Mouse (Mus musculus) ES-E14 (cell line): ENCODE data around the gene Traf3ip1. TPM values are rescaled to one million over a fixed set of nuclear protein-coding genes. Genes with fewer than 3 reads are reported as not detected.

Source experiments
- DNase-seq: peaks from one replicate; pipeline ENCODE4 v3.0.0-alpha.2; 2013; ENCODE audit warnings: low read depth, low spot score
- H3K27ac ChIP-seq: 2 replicates; pipeline ENCODE4 v1.5.1; 2012; ENCODE audit warnings: low read depth, mild to moderate bottlenecking, low read length, moderate library complexity, mixed read lengths; ENCODE audit not compliant: poor library complexity, insufficient read depth, severe bottlenecking
- H3K36me3 ChIP-seq: 2 replicates; pipeline ENCODE4 v1.6.1; 2012; ENCODE audit warnings: mild to moderate bottlenecking, low read length, moderate library complexity, mixed read lengths; ENCODE audit not compliant: control insufficient read depth, poor library complexity, insufficient read depth, severe bottlenecking
- H3K4me1 ChIP-seq, 2 experiments: fragments of 150-350 bp in 1 of 2; sonication (generic) in 1 of 2; 2 replicates each; pipeline ENCODE4 v1.6.1; 2012; ENCODE audit warnings: low read length in 2 of 2, mild to moderate bottlenecking in 1 of 2, mixed read lengths in 1 of 2; ENCODE audit not compliant: control insufficient read depth in 2 of 2, insufficient read depth in 2 of 2, poor library complexity in 1 of 2
- H3K4me3 ChIP-seq, 2 experiments: fragments of 150-350 bp in 1 of 2; sonication (generic) in 1 of 2; 2 replicates each; pipeline ENCODE4 v1.5.1; 2012; ENCODE audit warnings: low read length in 2 of 2, low read depth in 1 of 2, mild to moderate bottlenecking in 1 of 2, mixed read lengths in 1 of 2; ENCODE audit not compliant: insufficient read depth in 1 of 2, poor library complexity in 1 of 2, severe bottlenecking in 1 of 2
- H3K9ac ChIP-seq: 2 replicates; pipeline ENCODE4 v1.6.1; 2012; ENCODE audit warnings: low read depth, mild to moderate bottlenecking, low read length, mixed read lengths; ENCODE audit not compliant: poor library complexity, insufficient read depth, severe bottlenecking
- H3K9me3 ChIP-seq: fragments of 150-350 bp; sonication (generic); 2 replicates; pipeline ENCODE4 v1.6.1; 2012; ENCODE audit warnings: low read depth, mild to moderate bottlenecking, low read length; ENCODE audit not compliant: control insufficient read depth, insufficient read depth
- CHD2 ChIP-seq: IDR thresholded peaks from 2 replicates; pipeline ENCODE4 v1.6.1; 2014; ENCODE audit warnings: mild to moderate bottlenecking, low read depth, low read length, inconsistent platforms
- HCFC1 ChIP-seq: IDR thresholded peaks from 2 replicates; pipeline ENCODE4 v1.6.1; 2012; ENCODE audit warnings: low read length, inconsistent platforms, borderline replicate concordance; ENCODE audit not compliant: insufficient read depth
- MAFK ChIP-seq: IDR thresholded peaks from 2 replicates; pipeline ENCODE4 v1.6.1; 2014; ENCODE audit warnings: mild to moderate bottlenecking, low read depth, low read length, inconsistent platforms; ENCODE audit not compliant: insufficient read depth
- ZC3H11A ChIP-seq: IDR thresholded peaks from 2 replicates; pipeline ENCODE4 v1.6.1; 2012; ENCODE audit warnings: low read depth, mild to moderate bottlenecking, inconsistent platforms, low read length, borderline replicate concordance
- ZNF384 ChIP-seq: IDR thresholded peaks from 2 replicates; pipeline ENCODE4 v1.6.1; 2012; ENCODE audit warnings: low read depth, low read length, inconsistent platforms
- in situ Hi-C, 2 experiments: fragments of 600-800 bp; cut with MboI; formaldehyde crosslinking; loops; one replicate each; pipeline ENCODE4 v1.15.1; 2025; ENCODE audit warnings: low sequenced_read_pairs in 2 of 2, inconsistent platforms in 1 of 2; ENCODE audit not compliant: unreplicated experiment in 2 of 2
- total RNA-seq: library from RNA; depleted of rRNA; stranded (reverse); fragments of 300-350 nt; gene quantifications from 2 replicates; pipeline ENCODE4 v1.2.3, GENCODE M21; 2012

Gene Traf3ip1
- total RNA-seq, 1 experiment = 7.9 TPM

DNA sequence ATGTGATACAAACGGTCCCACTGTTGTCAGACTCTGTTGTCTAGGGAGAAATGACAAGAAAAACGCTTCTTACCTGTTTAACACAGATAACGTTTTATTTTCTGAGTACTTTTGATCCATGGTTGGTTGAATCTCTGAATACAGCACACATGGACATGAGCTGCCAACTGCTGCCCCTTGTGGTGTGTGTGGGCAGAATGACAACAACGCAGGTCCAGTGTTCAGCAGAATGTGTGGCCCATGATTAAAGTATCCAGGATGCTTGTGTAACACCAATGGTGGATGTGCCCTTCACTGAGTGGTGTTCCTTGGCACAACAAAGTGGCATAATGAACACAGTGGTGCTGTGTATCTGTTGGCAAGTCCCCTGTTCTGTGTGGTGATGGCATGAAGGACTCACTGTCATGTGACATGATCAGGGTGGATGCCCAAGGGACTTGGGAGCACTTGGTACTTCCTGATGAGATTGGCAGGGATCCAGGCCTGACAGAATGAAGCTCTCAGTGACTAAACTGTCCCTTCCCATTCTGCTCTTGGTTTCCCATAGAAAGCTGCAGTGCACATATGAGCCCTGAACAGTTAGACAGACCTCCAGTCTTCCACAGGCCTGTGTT is 68.6 kb downstream of the Traf3ip1 start:
- Histone ChIP-seq H3K4me1 (no peaks in the 10 kb centered on the region), H3K36me3 (no peaks in the 10 kb centered on the region), H3K27ac (no peak overlapping the region), H3K4me3 (no peak overlapping the region), H3K9ac (no peak overlapping the region), H3K9me3 (no peaks in the 10 kb centered on the region)
- TF ChIP-seq ZNF384 (no peak), ZC3H11A (no peak), HCFC1 (no peak), CHD2 (no peak), MAFK (no peak)
- DNase-seq = no peak
- in situ Hi-C loops = no loop called here

DNA sequence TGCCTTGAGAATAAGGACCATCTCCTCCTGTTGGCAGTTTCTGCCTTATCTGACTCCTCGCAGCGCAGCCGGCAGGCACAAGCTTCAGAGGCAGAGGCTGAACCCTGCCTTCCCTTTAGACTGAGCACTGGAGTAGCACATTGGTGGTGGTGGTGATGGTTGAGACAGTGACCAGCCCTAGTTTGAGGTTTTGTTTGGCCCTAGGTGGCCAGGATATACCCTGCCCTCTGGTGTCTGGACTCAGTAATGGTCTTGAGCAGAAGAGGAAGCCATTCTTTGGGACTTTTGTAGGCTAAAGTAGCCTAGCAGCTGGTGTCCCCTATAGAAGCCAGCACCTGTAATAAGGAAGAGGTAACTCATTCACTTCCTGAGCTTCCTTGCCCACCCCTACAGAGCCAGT is 69.6 kb downstream of the Traf3ip1 start:
- H3K36me3 ChIP-seq = no peaks in the 10 kb centered on the region
- DNase-seq = no peak
- H3K9ac ChIP-seq = no peak overlapping the region
- no peak overlapping the region for H3K4me3 ChIP-seq
- in situ Hi-C loops = no loop called here
- H3K27ac ChIP-seq = no peak overlapping the region
- no peak for TF ChIP-seq HCFC1
- no peak for TF ChIP-seq ZNF384
- TF ChIP-seq ZC3H11A = no peak
- no peak for TF ChIP-seq CHD2
- no peak for TF ChIP-seq MAFK
- H3K9me3 ChIP-seq = no peaks in the 10 kb centered on the region
- H3K4me1 ChIP-seq = no peaks in the 10 kb centered on the region

DNA sequence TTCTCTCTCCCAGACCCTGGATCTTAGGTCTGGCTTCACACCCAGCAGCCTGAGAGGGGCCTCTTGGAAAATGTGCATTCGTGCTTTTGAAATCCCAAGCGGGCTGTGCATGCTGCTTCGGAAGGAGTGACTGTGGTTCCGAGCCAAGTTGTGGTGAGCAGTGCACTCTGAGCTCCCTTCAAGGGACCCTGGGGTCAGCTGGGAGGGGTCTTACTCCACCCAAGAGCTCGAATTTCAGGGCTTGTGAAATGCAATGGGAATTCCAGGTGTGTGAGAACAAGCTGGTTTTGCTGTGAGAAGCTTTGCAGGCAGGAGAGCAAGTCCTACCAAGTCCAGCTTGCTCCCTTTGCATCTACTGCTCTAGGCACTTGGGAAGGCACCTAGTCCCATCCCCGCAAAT is 70.2 kb downstream of the Traf3ip1 start:
- Histone ChIP-seq H3K36me3 (no peaks in the 10 kb centered on the region), H3K4me3 (no peak overlapping the region), H3K9ac (no peak overlapping the region), H3K9me3 (no peaks in the 10 kb centered on the region), H3K27ac (no peak overlapping the region), H3K4me1 (no peaks in the 10 kb centered on the region)
- in situ Hi-C loops = no loop called here
- no peak for DNase-seq
- TF ChIP-seq ZC3H11A = no peak
- no peak for TF ChIP-seq CHD2
- no peak for TF ChIP-seq ZNF384
- no peak for TF ChIP-seq HCFC1

DNA sequence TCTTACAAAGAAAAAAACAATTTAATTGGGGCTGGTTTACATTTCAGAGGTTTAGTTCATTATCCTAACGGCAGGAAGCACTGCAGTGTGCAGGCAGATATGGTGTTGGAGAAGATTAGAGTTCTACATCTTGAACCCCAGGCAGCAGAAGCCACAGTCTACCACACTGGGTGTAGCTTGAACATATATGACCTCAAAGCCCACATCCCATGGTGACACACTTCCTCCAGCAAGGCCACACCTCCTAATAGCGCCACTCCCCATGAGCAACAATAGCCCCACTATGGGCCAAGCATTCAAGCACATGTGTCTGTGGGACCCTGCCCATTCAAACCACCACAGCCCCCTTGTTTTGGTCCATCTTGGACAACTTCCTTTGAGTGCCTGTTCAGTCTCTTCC is 72.8 kb downstream of the Traf3ip1 start:
- no peak overlapping the region for H3K9ac ChIP-seq
- in situ Hi-C loops = no loop called here
- H3K27ac ChIP-seq = no peak overlapping the region
- no peak for DNase-seq
- TF ChIP-seq HCFC1 = no peak
- no peak for TF ChIP-seq CHD2
- no peak for TF ChIP-seq ZNF384
- no peak for TF ChIP-seq ZC3H11A
- TF ChIP-seq MAFK = no peak
- H3K4me1 ChIP-seq = no peaks in the 10 kb centered on the region
- H3K9me3 ChIP-seq = no peaks in the 10 kb centered on the region
- H3K4me3 ChIP-seq = no peak overlapping the region
- no peaks in the 10 kb centered on the region for H3K36me3 ChIP-seq

DNA sequence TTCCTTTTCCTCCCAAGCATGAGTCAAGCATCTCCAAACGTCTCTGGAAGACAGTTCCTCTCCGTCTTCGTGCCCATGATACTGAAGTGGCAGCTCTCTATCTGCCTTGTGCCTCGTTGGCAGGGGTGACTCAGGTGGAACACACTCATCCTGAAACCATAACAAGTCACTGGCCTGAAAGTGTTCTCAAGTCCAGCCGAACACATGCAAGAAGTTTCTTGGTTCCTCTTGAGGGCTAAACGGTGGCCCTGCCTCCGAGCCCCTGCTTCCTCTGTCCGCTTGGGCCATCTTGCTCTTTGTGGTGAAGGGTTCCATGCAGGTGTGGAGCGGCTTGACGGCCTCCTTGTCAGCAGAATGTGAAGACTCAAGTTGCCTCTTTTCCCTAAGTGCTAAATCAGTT is 78.0 kb downstream of the Traf3ip1 start:
- Histone ChIP-seq H3K27ac (no peak overlapping the region), H3K4me1 (no peaks in the 10 kb centered on the region), H3K9me3 (no peaks in the 10 kb centered on the region), H3K4me3 (no peak overlapping the region), H3K36me3 (no peaks in the 10 kb centered on the region), H3K9ac (no peak overlapping the region)
- TF ChIP-seq CHD2 (no peak), HCFC1 (no peak), ZNF384 (no peak), ZC3H11A (no peak), MAFK (no peak)
- in situ Hi-C loops = no loop called here
- no peak for DNase-seq
